Mouse (Mus musculus) embryonic facial prominence, embryonic 14.5 days (tissue): Measurements from ENCODE around the gene Arrdc5. TPM values are rescaled to one million over a fixed set of nuclear protein-coding genes. Genes with fewer than 3 reads are reported as not detected.

Source experiments
- ATAC-seq: fragments of 200-750 bp; cut with Nextera tagmentation; 2 replicates; pipeline ENCODE4 v1.8.0; 2017; ENCODE audit warnings: low read depth, moderate number of reproducible peaks, moderate TSS enrichment
- DNase-seq: peaks from one replicate; pipeline ENCODE4 v3.0.0-alpha.2; 2015; ENCODE audit warnings: low spot score
- H3K27ac ChIP-seq: fragments of 300-500 bp; sonication (generic); replicated peaks from 2 replicates; pipeline ENCODE4 v1.5.1; 2014; ENCODE audit warnings: low read depth, mild to moderate bottlenecking, low read length, moderate library complexity
- H3K27me3 ChIP-seq: fragments of 300-500 bp; sonication (generic); replicated peaks from 2 replicates; pipeline ENCODE4 v1.6.1; 2014; ENCODE audit warnings: low read length; ENCODE audit not compliant: control insufficient read depth, insufficient read depth
- H3K36me3 ChIP-seq: fragments of 300-500 bp; sonication (generic); 2 replicates; pipeline ENCODE4 v1.6.1; 2014; ENCODE audit warnings: low read length, mixed read lengths; ENCODE audit not compliant: control insufficient read depth, insufficient read depth
- H3K4me1 ChIP-seq: fragments of 300-500 bp; sonication (generic); 2 replicates; pipeline ENCODE4 v1.6.1; 2014; ENCODE audit warnings: antibody characterized with exemption, low read length; ENCODE audit not compliant: control insufficient read depth, insufficient read depth
- H3K4me2 ChIP-seq: fragments of 300-500 bp; sonication (generic); 2 replicates; pipeline ENCODE4 v1.6.1; 2014; ENCODE audit warnings: low read depth, mild to moderate bottlenecking, low read length, moderate library complexity, mixed read lengths
- H3K4me3 ChIP-seq: fragments of 300-500 bp; sonication (generic); 2 replicates; pipeline ENCODE4 v1.5.1; 2014; ENCODE audit warnings: low read depth, mild to moderate bottlenecking, low read length
- H3K9ac ChIP-seq: fragments of 300-500 bp; sonication (generic); 2 replicates; pipeline ENCODE4 v1.6.1; 2014; ENCODE audit warnings: low read depth, mild to moderate bottlenecking, low read length, moderate library complexity, mixed read lengths
- H3K9me3 ChIP-seq: fragments of 300-500 bp; sonication (generic); 2 replicates; pipeline ENCODE4 v1.6.1; 2016; ENCODE audit warnings: low read length; ENCODE audit not compliant: control insufficient read depth
- WGBS: fragments of 180-500 bp; shearing (Covaris S2); extraction: QIAGEN DNeasy Blood & Tissue Kit; methylation state at CpG from one replicate; pipeline ENCODE4 v1.1.7; 2014; 5-methylcytosine and 5-hydroxymethylcytosine counted together
- polyA plus RNA-seq: library from polyadenylated mRNA; unstranded; fragments of >200 nt; fragmentation: Nextera tagmentation; extraction: Ambion mirVana; gene quantifications from 2 replicates; pipeline ENCODE4 v1.2.1, GENCODE M21; 2014

The Arrdc5 gene
- polyA plus RNA-seq, 1 experiment from 2014 or later, result not detected

DNA sequence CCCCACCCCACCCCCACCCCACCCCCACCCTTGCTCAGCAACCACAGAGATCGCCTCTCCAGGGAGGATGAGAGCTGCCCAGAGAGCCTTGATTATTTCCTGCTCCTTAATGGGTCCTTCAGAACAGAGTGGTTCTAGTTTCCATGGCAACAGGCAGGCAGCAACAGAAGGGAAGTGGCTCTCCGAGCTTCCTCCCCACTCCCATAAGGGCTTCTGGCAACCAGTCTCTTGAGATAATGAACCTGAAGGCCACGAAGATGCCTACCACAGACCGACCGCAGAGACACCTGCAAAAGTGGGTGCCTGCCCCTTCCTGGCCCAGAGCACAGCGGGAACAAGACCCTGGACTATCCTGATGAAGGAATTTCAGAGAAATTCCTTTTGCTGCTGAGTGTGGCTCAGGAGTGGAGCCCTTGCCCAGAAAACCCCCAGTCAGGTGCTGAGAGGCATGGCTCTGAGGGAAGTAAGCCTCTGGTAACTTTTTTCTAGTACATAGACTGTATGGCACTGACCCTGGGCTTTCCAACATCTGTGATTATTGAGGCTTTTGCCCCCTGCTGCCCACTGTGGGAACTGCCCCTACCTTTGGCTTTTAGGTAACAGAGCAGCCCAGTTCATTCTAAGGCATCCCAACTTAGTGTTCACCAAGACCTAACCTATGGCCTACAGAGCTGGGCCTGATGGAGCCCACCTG, 48.8 kb downstream of the Arrdc5 start:
- H3K36me3 ChIP-seq, result no peaks in the 10 kb centered on the region
- WGBS, result 29% methylated on average over 6 of the region's 6 CpGs
- no peak overlapping the region for H3K4me3 ChIP-seq
- no peaks in the 10 kb centered on the region for H3K27me3 ChIP-seq
- ATAC-seq (no peak), DNase-seq (peak; percentile 45)
- H3K9ac ChIP-seq, result no peak overlapping the region
- H3K4me2 ChIP-seq, result no peak overlapping the region
- no peaks in the 10 kb centered on the region for H3K4me1 ChIP-seq
- H3K27ac ChIP-seq, result no peak overlapping the region
- H3K9me3 ChIP-seq, result no peaks in the 10 kb centered on the region

DNA sequence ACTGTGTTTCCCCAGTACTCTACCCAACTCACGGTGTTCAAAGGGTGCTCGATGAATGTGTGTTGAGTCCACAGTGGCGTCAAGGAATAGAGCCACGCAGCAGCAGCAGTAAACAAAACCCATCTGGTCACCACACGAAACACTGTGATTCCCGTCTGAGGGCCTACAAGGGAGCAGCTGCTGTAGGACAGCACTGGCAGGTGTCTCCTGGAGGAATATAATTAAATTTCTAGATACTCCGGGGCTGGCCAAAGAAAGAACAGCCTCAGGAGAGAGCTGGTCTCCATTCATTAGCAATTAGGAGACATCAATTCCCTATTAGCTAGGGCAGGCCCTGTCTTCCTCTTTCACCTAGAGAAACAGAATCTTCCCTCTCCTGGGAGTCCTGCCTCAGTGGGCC, 54.5 kb downstream of the Arrdc5 start:
- whole genome bisulfite sequencing, result 55% methylated on average over 7 of the region's 7 CpGs
- H3K9me3 ChIP-seq, result no peaks in the 10 kb centered on the region
- DNase-seq, result no peak
- no peak overlapping the region for H3K27ac ChIP-seq
- H3K27me3 ChIP-seq, result peaks cover 4% of the 10 kb centered on the region; the same call in 1 of the 2 replicates
- H3K9ac ChIP-seq, result no peak overlapping the region
- no peak overlapping the region for H3K4me2 ChIP-seq
- no peaks in the 10 kb centered on the region for H3K36me3 ChIP-seq
- no peak overlapping the region for H3K4me3 ChIP-seq
- ATAC-seq, result no peak
- H3K4me1 ChIP-seq, result no peaks in the 10 kb centered on the region

Other genes starting within 250 kb of the Arrdc5 start
- gene Ubxn6, start 225.3 kb downstream of the Arrdc5 start, polyA plus RNA-seq, result 32.7 and 39.8 TPM in 2 replicates
- 75.6 and 84.3 TPM in 2 replicates for gene Hdgfl2, start 220.7 kb downstream of the Arrdc5 start, polyA plus RNA-seq
- 0.08 and 0.33 TPM in 2 replicates for gene Plin4, start 190.5 kb downstream of the Arrdc5 start, polyA plus RNA-seq
- 0.54 and 0.57 TPM in 2 replicates for gene Plin5, start 182.7 kb downstream of the Arrdc5 start, polyA plus RNA-seq
- 0.62 and 1.3 TPM in 2 replicates for gene Lrg1, start 178.3 kb downstream of the Arrdc5 start, polyA plus RNA-seq
- gene Sema6b, start 159.9 kb downstream of the Arrdc5 start, polyA plus RNA-seq, result 4.3 and 5.4 TPM in 2 replicates
- gene Tnfaip8l1, start 137.8 kb downstream of the Arrdc5 start, polyA plus RNA-seq, result 10.2 and 12.3 TPM in 2 replicates
- gene Mydgf, start 116.4 kb downstream of the Arrdc5 start, polyA plus RNA-seq, result 98.8 and 99.5 TPM in 2 replicates
- gene Dpp9, start 81.4 kb downstream of the Arrdc5 start, polyA plus RNA-seq, result 32.5 and 37.1 TPM in 2 replicates
- 19.6 and 20.5 TPM in 2 replicates for gene Fem1a, start 43.5 kb downstream of the Arrdc5 start, polyA plus RNA-seq
- gene Ticam1, start 23.5 kb downstream of the Arrdc5 start, polyA plus RNA-seq, result 6.9 and 8.1 TPM in 2 replicates
- gene Plin3, start 7.4 kb downstream of the Arrdc5 start, polyA plus RNA-seq, result 76.9 and 88.4 TPM in 2 replicates
- 74.8 and 90.9 TPM in 2 replicates for gene Uhrf1, start 3.0 kb upstream of the Arrdc5 start, polyA plus RNA-seq
- gene Kdm4b, start 25.8 kb upstream of the Arrdc5 start, polyA plus RNA-seq, result 29.1 and 32.3 TPM in 2 replicates
- 104 and 116 TPM in 2 replicates for gene Ptprs, start 176.2 kb upstream of the Arrdc5 start, polyA plus RNA-seq
- not detected in 2 replicates for gene Znrf4, start 212.1 kb upstream of the Arrdc5 start, polyA plus RNA-seq